Mouse (Mus musculus): ENCODE results near the gene Gm5798.
"Not testable (repeated sequence)": the region's sequence is repeated elsewhere in the genome, so short reads cannot be mapped to it uniquely, and the experiment has no call there.

Gene Gm5798

GRCm38 (mm10) chr14:41348309-41348708 lies at the start of gene Gm5798:
Gene Gm5798, plus strand, starts transcription at chr14:41348609.
- not testable (repeated sequence) for DNase-seq (ENCODE audit: low read depth, low spot score)

GRCm38 (mm10) chr14:41386279-41386678 lies 37.9 kb downstream of the Gm5798 start, which contains the start of gene Gm7945:
Gene Gm7945, minus strand, starts transcription at chr14:41386379.
- DNase-seq (ENCODE audit: low read depth, low spot score): not testable (repeated sequence)
